8 mouse cellular contexts compared by ENCODE assay signal in the genomic region with DNA sequence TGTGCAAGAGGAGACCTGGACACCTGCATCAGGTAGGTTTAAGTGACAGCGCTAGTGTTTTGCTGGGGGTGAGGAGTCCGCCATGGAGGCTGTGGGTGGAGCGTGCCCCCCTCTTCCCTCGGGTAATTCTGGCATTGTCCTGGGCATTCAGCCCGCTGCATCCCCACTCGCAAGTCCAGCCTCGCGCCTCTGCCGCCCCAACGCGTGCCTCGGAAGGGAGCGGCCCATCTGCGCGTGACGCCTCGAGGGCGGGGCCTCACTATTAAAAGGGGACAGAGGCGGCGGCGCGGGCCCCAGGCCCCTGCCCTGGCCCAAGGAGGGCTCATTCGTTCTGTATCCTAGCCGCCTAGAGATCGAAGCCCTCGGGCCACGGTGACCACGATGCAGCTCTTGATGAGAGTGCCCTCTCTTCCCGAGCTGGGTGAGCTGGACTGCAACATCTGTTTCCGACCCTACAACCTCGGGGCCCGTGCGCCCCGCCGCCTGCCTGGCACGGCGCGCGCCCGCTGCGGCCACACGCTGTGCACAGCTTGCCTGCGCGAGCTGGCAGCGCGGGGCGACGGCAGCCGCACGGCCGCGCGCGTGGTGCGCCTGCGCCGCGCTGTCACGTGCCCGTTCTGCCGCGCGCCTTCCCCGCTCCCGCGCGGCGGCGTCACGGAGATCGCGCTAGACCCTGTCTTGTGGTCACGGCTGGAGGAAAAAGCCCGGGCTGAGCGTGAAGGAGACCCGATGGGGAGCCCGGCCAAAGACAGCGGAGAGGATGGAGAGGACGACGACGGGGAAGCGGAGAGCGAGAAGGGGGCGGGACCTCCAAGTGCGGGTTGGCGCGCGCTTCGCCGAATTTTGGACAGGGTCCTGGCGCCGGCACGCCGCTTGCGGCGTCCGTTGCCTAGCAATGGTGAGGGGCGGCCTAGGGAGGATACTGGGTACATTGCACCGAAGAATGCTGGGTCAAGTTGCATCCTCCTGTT. TPM values are rescaled to one million over a fixed set of nuclear protein-coding genes. Genes with fewer than 3 reads are reported as not detected.
A peak's percentile ranks its signal among the peaks of the same experiment; 100 is the strongest.
DNase-seq lines count a peak whose midpoint lies in the region; ATAC-seq lines count a peak whose summit lies in the region.

Rnf227 (plus strand) TSS at position 301 of the 971 bp plus-strand sequence.

- peak; percentile 87 for DNase-seq in embryo, embryonic 10.5 days (ENCODE audit: low spot score)
- DNase-seq in gastrocnemius, postnatal 14 days: peak; percentile 64
- peak; percentile 86 for DNase-seq in induced T-regulatory cell, adult 2 months (ENCODE audit: low read depth)
- DNase-seq in left cerebral cortex, adult 8-10 months (ENCODE audit: low spot score in 2 of 2): peak; percentile 71 to 73
- peak; percentile 74 for DNase-seq in retina, postnatal 7 days (ENCODE audit: low read depth, low spot score)
- peak; percentile 83 for DNase-seq in thymus, postnatal 4 days

- intact Hi-C loops in gastrocnemius, postnatal 14 days (cut with DNase I; ENCODE audit: low total_unique reads): no loop called here

- ATAC-seq in activated CD4-positive, CD25-positive, alpha-beta regulatory T cell, adult 4 months: peak; percentile 80

- no peaks in the 10 kb centered on the region for H3K79me2 ChIP-seq in macrophage (ENCODE audit: inconsistent target)

- H3K36me3 ChIP-seq in macrophage (ENCODE audit: inconsistent target): no peaks in the 10 kb centered on the region

- whole genome bisulfite sequencing in macrophage (ENCODE audit: missing documents): 5% methylated on average over 99 of the region's 99 CpGs

- H3K27ac ChIP-seq in macrophage: no peak within 1 kb of the TSS

- H3K4me3 ChIP-seq in macrophage (ENCODE audit: inconsistent target): peak within 1 kb of the TSS; percentile 14

RNA-seq across cellular contexts. Expression of gene Rnf227, which starts in this region (rescaled TPM):
- 1 to 10 TPM; 2.4 to 3.4 TPM for polyA plus RNA-seq in activated CD4-positive, CD25-positive, alpha-beta regulatory T cell, adult 4 months (2017; shearing (Covaris generic))
- total RNA-seq in gastrocnemius, postnatal 14 days (2021): under 1 TPM; 0.35 to 0.68 TPM
- total RNA-seq in left cerebral cortex, adult 8-10 months (2022): 100 to 1,000 TPM; 160 to 180 (median 169) TPM
- 1 to 10 TPM in 5 of 26 experiments, under 1 TPM in 5, not detected in 16; 0.33 to 2.2 (median 1.1) TPM for total RNA-seq in macrophage (2018; cell fraction: chromatin; rRNA removed)
- 1 to 10 TPM in 23 of 26 experiments, under 1 TPM in 3; 0.30 to 5.2 (median 2.4) TPM for total RNA-seq in macrophage (2018; cell fraction: cytosol; rRNA removed)
- 1 to 10 TPM in 11 of 26 experiments, under 1 TPM in 13, not detected in 2; 0.37 to 4.2 (median 0.94) TPM for total RNA-seq in macrophage (2018; cell fraction: nucleus; rRNA removed)
- 3.3 to 4.4 TPM (median 3.6 TPM) in 3 replicates for polyA plus RNA-seq in macrophage (2018)

Comparison
In these comparisons a context has a peak if more than half of its experiments do, and no peak if none do; other contexts are left out.
1. RNA of gene Rnf227 (total RNA-seq): 160 to 180 TPM in left cerebral cortex, adult 8-10 months; 0.35 to 0.68 TPM in gastrocnemius, postnatal 14 days; every median in the first group is over 10 times any median in the second.
2. Peak in DNase-seq in gastrocnemius, postnatal 14 days; RNA of the gene not detected or under 1 TPM.
3. Peak in every context shown above with its lines, with median percentiles within 50 percentile points of each other: DNase-seq.